Comparison of ENCODE assay signal across 29 mouse cellular contexts in genomic region chr8:124461103-124461502, GRCm38 (mm10). TPM values are rescaled to one million over a fixed set of nuclear protein-coding genes. Genes with fewer than 3 reads are reported as not detected.
A peak's percentile ranks its signal among the peaks of the same experiment; 100 is the strongest.
DNase-seq lines count a peak whose midpoint lies in the region; ATAC-seq lines count a peak whose summit lies in the region.
"Had no signal": no experiment of that assay in that cellular context is flagged by ENCODE, and none has a peak within 500 bp of the region (broad histone marks: within the 10 kb centered on the region; RNA-seq: fewer than 3 reads in every experiment).

No protein-coding gene starts in this region.

- H3K4me3 ChIP-seq in embryonic facial prominence, embryonic 14.5 days (ENCODE audit: low read depth, low read length), result no peak overlapping the region
- no peak overlapping the region for H3K4me3 ChIP-seq in embryonic facial prominence, embryonic 10.5 days
- H3K4me3 ChIP-seq in neural tube, embryonic 13.5 days, result no peak overlapping the region
- no peak overlapping the region for H3K4me3 ChIP-seq in hindbrain, embryonic 14.5 days (replicated peaks; ENCODE audit: low read length)
- no peak overlapping the region for H3K4me3 ChIP-seq in neural tube, embryonic 15.5 days (replicated peaks)
- H3K4me3 ChIP-seq: forebrain, embryonic 15.5 days; gastrocnemius, adult 2 months; heart, embryonic 12.5 days; kidney, embryonic 15.5 days; limb, embryonic 10.5 days; limb, embryonic 15.5 days; liver, embryonic 13.5 days; megakaryocyte, embryonic 14.5 days; myocyte had no signal

- peak; percentile 32 for DNase-seq in embryonic facial prominence, embryonic 14.5 days (ENCODE audit: low spot score)
- DNase-seq in embryonic facial prominence, embryonic 10.5 days (ENCODE audit: low spot score), result no peak
- no peak for DNase-seq in neural tube, embryonic 10.5 days (ENCODE audit: extremely low spot score, low spot score)
- peak; percentile 53 for DNase-seq in hindbrain, embryonic 14.5 days (ENCODE audit: low spot score)
- DNase-seq in spleen, postnatal 4 days (ENCODE audit: low spot score in 2 of 2), result no peak
- DNase-seq: adrenal gland, postnatal 25 days; cerebellum, adult 18-20 months; gastrocnemius, adult 2 months; gastrocnemius, postnatal 36 days; heart, adult 18-20 months; kidney, adult 18-20 months; kidney, postnatal 25 days; liver, embryonic 13.5 days; lung, adult 18-20 months; right cerebral cortex, postnatal 4 days; thymus, adult 2 months; thymus, postnatal 36 days had no signal

- no peak overlapping the region for H3K9ac ChIP-seq in embryonic facial prominence, embryonic 14.5 days (ENCODE audit: low read depth, low read length)
- no peak overlapping the region for H3K9ac ChIP-seq in neural tube, embryonic 13.5 days
- H3K9ac ChIP-seq in hindbrain, embryonic 14.5 days, result no peak overlapping the region
- no peak overlapping the region for H3K9ac ChIP-seq in neural tube, embryonic 15.5 days (replicated peaks)
- H3K9ac ChIP-seq: forebrain, embryonic 15.5 days; heart, embryonic 12.5 days; kidney, embryonic 15.5 days; limb, embryonic 15.5 days; liver, embryonic 13.5 days had no signal

- H3K36me3 ChIP-seq in embryonic facial prominence, embryonic 14.5 days (ENCODE audit: control insufficient read depth, insufficient read depth, low read length), result no peaks in the 10 kb centered on the region
- no peaks in the 10 kb centered on the region for H3K36me3 ChIP-seq in embryonic facial prominence, embryonic 10.5 days (replicated peaks)
- H3K36me3 ChIP-seq in neural tube, embryonic 13.5 days, result no peaks in the 10 kb centered on the region
- no peaks in the 10 kb centered on the region for H3K36me3 ChIP-seq in hindbrain, embryonic 14.5 days (replicated peaks; ENCODE audit: control insufficient read depth, insufficient read depth)
- H3K36me3 ChIP-seq in neural tube, embryonic 15.5 days, result no peaks in the 10 kb centered on the region
- H3K36me3 ChIP-seq: forebrain, embryonic 15.5 days; heart, embryonic 12.5 days; kidney, embryonic 15.5 days; limb, embryonic 10.5 days; limb, embryonic 15.5 days; liver, embryonic 13.5 days had no signal

- no peak overlapping the region for H3K27ac ChIP-seq in embryonic facial prominence, embryonic 14.5 days (replicated peaks; ENCODE audit: low read depth, low read length)
- H3K27ac ChIP-seq in embryonic facial prominence, embryonic 10.5 days (replicated peaks), result no peak overlapping the region
- 0 out of 2 replicates have a peak overlapping the region, but pooled peaks have one; percentile 54 for H3K27ac ChIP-seq in neural tube, embryonic 13.5 days (replicated peaks)
- H3K27ac ChIP-seq in hindbrain, embryonic 14.5 days, result 0 out of 2 replicates have a peak overlapping the region, but pooled peaks have one; percentile 18
- H3K27ac ChIP-seq in neural tube, embryonic 15.5 days (replicated peaks), result peak overlapping the region; percentile 34
- H3K27ac ChIP-seq: forebrain, embryonic 15.5 days; gastrocnemius, adult 2 months; kidney, embryonic 15.5 days; limb, embryonic 10.5 days; limb, embryonic 15.5 days; liver, embryonic 13.5 days had no signal

- 0 out of 2 replicates have a peak, but pooled peaks cover 4% of the 10 kb centered on the region for H3K27me3 ChIP-seq in embryonic facial prominence, embryonic 14.5 days (replicated peaks; ENCODE audit: control insufficient read depth, insufficient read depth, low read length)
- H3K27me3 ChIP-seq in embryonic facial prominence, embryonic 10.5 days (replicated peaks; ENCODE audit: low read depth, poor library complexity, severe bottlenecking), result no peaks in the 10 kb centered on the region
- no peaks in the 10 kb centered on the region for H3K27me3 ChIP-seq in neural tube, embryonic 13.5 days
- H3K27me3 ChIP-seq in hindbrain, embryonic 14.5 days (ENCODE audit: control insufficient read depth, insufficient read depth, low read length), result no peaks in the 10 kb centered on the region
- H3K27me3 ChIP-seq in neural tube, embryonic 15.5 days (replicated peaks), result 0 out of 2 replicates have a peak, but pooled peaks cover 2% of the 10 kb centered on the region
- H3K27me3 ChIP-seq: forebrain, embryonic 15.5 days; liver, embryonic 13.5 days had no signal

- H3K4me1 ChIP-seq in embryonic facial prominence, embryonic 14.5 days (ENCODE audit: control insufficient read depth, insufficient read depth, low read length), result no peaks in the 10 kb centered on the region
- 0 out of 2 replicates have a peak, but pooled peaks cover 2% of the 10 kb centered on the region for H3K4me1 ChIP-seq in embryonic facial prominence, embryonic 10.5 days
- H3K4me1 ChIP-seq in neural tube, embryonic 13.5 days (replicated peaks), result peaks cover 31% of the 10 kb centered on the region
- 0 out of 2 replicates have a peak, but pooled peaks cover 14% of the 10 kb centered on the region for H3K4me1 ChIP-seq in hindbrain, embryonic 14.5 days (replicated peaks; ENCODE audit: control insufficient read depth, insufficient read depth, low read length)
- H3K4me1 ChIP-seq in neural tube, embryonic 15.5 days, result peaks cover 20% of the 10 kb centered on the region
- H3K4me1 ChIP-seq: forebrain, embryonic 15.5 days; kidney, embryonic 15.5 days; limb, embryonic 10.5 days; limb, embryonic 15.5 days; liver, embryonic 13.5 days; megakaryocyte, embryonic 14.5 days had no signal

- 39% methylated on average over 10 of the region's 10 CpGs for WGBS in embryonic facial prominence, embryonic 14.5 days
- WGBS in embryonic facial prominence, embryonic 10.5 days, result 58% methylated on average over 10 of the region's 10 CpGs
- WGBS in neural tube, embryonic 13.5 days, result 32% methylated on average over 10 of the region's 10 CpGs
- 23% methylated on average over 10 of the region's 10 CpGs for WGBS in hindbrain, embryonic 14.5 days
- WGBS in neural tube, embryonic 15.5 days, result 31% methylated on average over 10 of the region's 10 CpGs

- ATAC-seq in embryonic facial prominence, embryonic 14.5 days (ENCODE audit: low read depth), result no peak
- peak; percentile 57; the same call in 1 of the 2 replicates for ATAC-seq in neural tube, embryonic 13.5 days (ENCODE audit: low read depth)
- ATAC-seq in hindbrain, embryonic 14.5 days (ENCODE audit: low FRiP score), result peak; percentile 34; the same call in 1 of the 2 replicates
- peak; percentile 38; the same call in 1 of the 2 replicates for ATAC-seq in neural tube, embryonic 15.5 days (ENCODE audit: low FRiP score)
- ATAC-seq: CD4-positive, CD25-positive, alpha-beta regulatory T cell, adult 4 months; forebrain, embryonic 15.5 days; inflammation-experienced regulatory T-cells, adult 6 months; midbrain, embryonic 16.5 days had no signal

- no peak overlapping the region for H3K4me2 ChIP-seq in embryonic facial prominence, embryonic 14.5 days (ENCODE audit: low read depth, low read length)
- H3K4me2 ChIP-seq in neural tube, embryonic 13.5 days, result no peak overlapping the region
- no peak overlapping the region for H3K4me2 ChIP-seq in hindbrain, embryonic 14.5 days (replicated peaks)
- H3K4me2 ChIP-seq in neural tube, embryonic 15.5 days, result no peak overlapping the region
- H3K4me2 ChIP-seq: forebrain, embryonic 15.5 days; heart, embryonic 12.5 days; kidney, embryonic 15.5 days; limb, embryonic 15.5 days; liver, embryonic 13.5 days had no signal

- no peaks in the 10 kb centered on the region for H3K9me3 ChIP-seq in embryonic facial prominence, embryonic 14.5 days (ENCODE audit: control insufficient read depth, low read length)
- no peaks in the 10 kb centered on the region for H3K9me3 ChIP-seq in embryonic facial prominence, embryonic 10.5 days
- no peaks in the 10 kb centered on the region for H3K9me3 ChIP-seq in neural tube, embryonic 13.5 days
- H3K9me3 ChIP-seq in hindbrain, embryonic 14.5 days (ENCODE audit: control insufficient read depth, low read length), result no peaks in the 10 kb centered on the region
- H3K9me3 ChIP-seq in neural tube, embryonic 15.5 days (replicated peaks), result no peaks in the 10 kb centered on the region
- H3K9me3 ChIP-seq: forebrain, embryonic 15.5 days; heart, embryonic 12.5 days; kidney, embryonic 15.5 days; limb, embryonic 10.5 days; limb, embryonic 15.5 days; liver, embryonic 13.5 days; megakaryocyte, embryonic 14.5 days had no signal

RNA-seq across cellular contexts. Expression of gene Pgbd5, which starts 21.6 kb away (rescaled TPM):
- polyA plus RNA-seq in embryonic facial prominence, embryonic 14.5 days (2014; fragmentation: Nextera tagmentation; extraction: Ambion mirVana), result 2.6 and 3.3 TPM in 2 replicates
- polyA plus RNA-seq in embryonic facial prominence, embryonic 10.5 days (2016; fragmentation: Nextera tagmentation; extraction: Ambion mirVana), result 1.1 and 1.3 TPM in 2 replicates
- polyA plus RNA-seq in neural tube, embryonic 13.5 days (2015; fragmentation: Nextera tagmentation; extraction: Ambion mirVana), result 9.2 and 11.6 TPM in 2 replicates
- 16.9 and 18.8 TPM in 2 replicates for polyA plus RNA-seq in hindbrain, embryonic 14.5 days (2014; fragmentation: Nextera tagmentation; extraction: Ambion mirVana)
- 12.0 and 17.0 TPM in 2 replicates for polyA plus RNA-seq in neural tube, embryonic 15.5 days (2015; fragmentation: Nextera tagmentation; extraction: Ambion mirVana)
- polyA plus RNA-seq: CD4-positive, CD25-positive, alpha-beta regulatory T cell, adult 4 months; inflammation-experienced regulatory T-cells, adult 6 months had no signal

RNA-seq across cellular contexts. Expression of gene Cog2, which starts 59.5 kb away (rescaled TPM):
- 36.6 and 39.0 TPM in 2 replicates for polyA plus RNA-seq in embryonic facial prominence, embryonic 14.5 days (2014; fragmentation: Nextera tagmentation; extraction: Ambion mirVana)
- polyA plus RNA-seq in embryonic facial prominence, embryonic 10.5 days (2016; fragmentation: Nextera tagmentation; extraction: Ambion mirVana), result 41.8 and 41.9 TPM in 2 replicates
- 33.0 and 33.1 TPM in 2 replicates for polyA plus RNA-seq in neural tube, embryonic 13.5 days (2015; fragmentation: Nextera tagmentation; extraction: Ambion mirVana)
- 32.5 and 34.7 TPM in 2 replicates for polyA plus RNA-seq in hindbrain, embryonic 14.5 days (2014; fragmentation: Nextera tagmentation; extraction: Ambion mirVana)
- polyA plus RNA-seq in neural tube, embryonic 15.5 days (2015; fragmentation: Nextera tagmentation; extraction: Ambion mirVana), result 30.4 and 32.2 TPM in 2 replicates

Comparison
In these comparisons a context has a peak if more than half of its experiments do, and no peak if none do; other contexts are left out.
1. DNase-seq: peak in embryonic facial prominence, embryonic 14.5 days (single experiment) and hindbrain, embryonic 14.5 days (single experiment); none in embryonic facial prominence, embryonic 10.5 days (single experiment), neural tube, embryonic 10.5 days (single experiment) and spleen, postnatal 4 days (0 of 2).
2. H3K27ac ChIP-seq: peak in neural tube, embryonic 13.5 days (single experiment), hindbrain, embryonic 14.5 days (single experiment) and neural tube, embryonic 15.5 days (single experiment); none in embryonic facial prominence, embryonic 14.5 days (single experiment) and embryonic facial prominence, embryonic 10.5 days (single experiment).